Mouse (Mus musculus) C2C12 (cell line): ENCODE data around the gene Slc23a4. TPM values are rescaled to one million over a fixed set of nuclear protein-coding genes. Genes with fewer than 3 reads are reported as not detected.

ENCODE experiments used
- H3K27me3 ChIP-seq: one replicate; pipeline ENCODE4 v1.6.1; 2011; ENCODE audit not compliant: control insufficient read depth, insufficient read depth, insufficient read length
- H3K36me3 ChIP-seq: one replicate; pipeline ENCODE4 v1.6.1; 2011; ENCODE audit not compliant: control insufficient read depth, insufficient read depth
- H3K4me3 ChIP-seq: one replicate; pipeline ENCODE4 v1.5.1; 2011; ENCODE audit warnings: mild to moderate bottlenecking, control low read depth; ENCODE audit not compliant: poor library complexity, insufficient read depth, severe bottlenecking
- H3K79me2 ChIP-seq: one replicate; pipeline ENCODE4 v1.6.1; 2011; ENCODE audit not compliant: control insufficient read depth, insufficient read depth
- H3K79me3 ChIP-seq: one replicate; pipeline ENCODE4 v1.6.1; 2011; ENCODE audit warnings: low read depth, control low read depth
- H3ac ChIP-seq: one replicate; pipeline ENCODE3; 2011; ENCODE audit warnings: low read depth; ENCODE audit not compliant: control insufficient read depth, insufficient read length
- CEBPB ChIP-seq: IDR thresholded peaks from one replicate; pipeline ENCODE4 v1.6.1; 2011; ENCODE audit warnings: low read depth, mild to moderate bottlenecking, control low read depth, moderate library complexity
- CTCF ChIP-seq: IDR thresholded peaks from one replicate; pipeline ENCODE4 v1.5.1; 2011; ENCODE audit not compliant: control insufficient read depth, insufficient read depth, insufficient read length
- FOSL1 ChIP-seq: IDR thresholded peaks from one replicate; pipeline ENCODE4 v1.8.0; 2011; ENCODE audit warnings: mild to moderate bottlenecking, low read length; ENCODE audit not compliant: poor library complexity, insufficient read depth, severe bottlenecking
- MAX ChIP-seq: IDR thresholded peaks from one replicate; pipeline ENCODE4 v1.6.1; 2011; ENCODE audit warnings: mild to moderate bottlenecking, control low read depth
- MYOD1 ChIP-seq: IDR thresholded peaks from one replicate; pipeline ENCODE4 v1.6.1; 2011; ENCODE audit warnings: low read depth; ENCODE audit not compliant: control insufficient read depth, insufficient read length
- MYOG ChIP-seq: IDR thresholded peaks from one replicate; pipeline ENCODE4 v1.6.1; 2011; ENCODE audit not compliant: control insufficient read depth, insufficient read length; ENCODE audit errors: extremely low read depth
- USF1 ChIP-seq: IDR thresholded peaks from one replicate; pipeline ENCODE4 v1.6.1; 2011; ENCODE audit warnings: low read depth, mild to moderate bottlenecking, control low read depth, moderate library complexity
- long read RNA-seq, 2 experiments: library from polyadenylated mRNA; unstranded; transcript quantifications; one replicate each; pipeline ENCODE4 v2.0.0; 2019 to 2020
- polyA plus RNA-seq: library from polyadenylated mRNA; unstranded; fragments of >200 nt; fragmentation: generic; extraction: Trizol; gene quantifications from one replicate; pipeline ENCODE4 v1.2.1, GENCODE M21; 2012; ENCODE audit warnings: missing spikeins

Gene Slc23a4
- polyA plus RNA-seq, result 0.05 TPM
- long read RNA-seq, experiment 1, result 0 reads
- long read RNA-seq, experiment 2, result 0 reads

- H3K36me3 ChIP-seq, result no peaks in the 10 kb centered on the region
- no peak within 1 kb of the TSS for H3ac ChIP-seq
- no peak within 1 kb of the TSS for H3K4me3 ChIP-seq
- no peaks in the 10 kb centered on the region for H3K79me3 ChIP-seq
- TF ChIP-seq CEBPB, result no peak
- TF ChIP-seq CTCF, result no peak
- no peak for TF ChIP-seq MYOD1
- no peak for TF ChIP-seq FOSL1
- no peak for TF ChIP-seq MAX
- no peak for TF ChIP-seq USF1
- TF ChIP-seq MYOG, result no peak
- no peaks in the 10 kb centered on the region for H3K79me2 ChIP-seq
- H3K27me3 ChIP-seq, result peaks cover 4% of the 10 kb centered on the region
These were observed at the start of gene Slc23a4 for GRCm38 (mm10) chr6:34988081-34988761. TSS of gene Slc23a4 (minus strand) at chr6:34988404.

- Histone ChIP-seq H3K36me3 (no peaks in the 10 kb centered on the region), H3K27me3 (no peaks in the 10 kb centered on the region), H3K79me3 (peaks cover 3% of the 10 kb centered on the region), H3ac (no peak overlapping the region), H3K4me3 (no peak overlapping the region), H3K79me2 (no peaks in the 10 kb centered on the region)
- TF ChIP-seq MYOD1, result no peak
- no peak for TF ChIP-seq FOSL1
- TF ChIP-seq CEBPB, result no peak
- TF ChIP-seq MYOG, result no peak
- TF ChIP-seq CTCF, result no peak
- no peak for TF ChIP-seq MAX
- no peak for TF ChIP-seq USF1
These were observed 45.1 kb upstream of the Slc23a4 start for GRCm38 (mm10) chr6:35033341-35033740.

- no peaks in the 10 kb centered on the region for H3K27me3 ChIP-seq
- peaks cover 3% of the 10 kb centered on the region for H3K79me3 ChIP-seq
- TF ChIP-seq FOSL1 (no peak), MAX (no peak), MYOD1 (no peak), CEBPB (no peak), USF1 (no peak), CTCF (no peak)
These were observed 44.5 kb upstream of the Slc23a4 start for GRCm38 (mm10) chr6:35032704-35033103.

GRCm38 (mm10) chr6:35030811-35031210 lies 42.6 kb upstream of the Slc23a4 start:
- Histone ChIP-seq H3K27me3 (no peaks in the 10 kb centered on the region), H3K4me3 (no peak overlapping the region), H3K79me3 (peaks cover 3% of the 10 kb centered on the region), H3ac (no peak overlapping the region), H3K79me2 (no peaks in the 10 kb centered on the region), H3K36me3 (no peaks in the 10 kb centered on the region)
- TF ChIP-seq USF1, result no peak
- no peak for TF ChIP-seq FOSL1
- TF ChIP-seq MYOG, result no peak
- no peak for TF ChIP-seq MYOD1
- no peak for TF ChIP-seq CEBPB
- no peak for TF ChIP-seq CTCF
- TF ChIP-seq MAX, result no peak

More at GRCm38 (mm10) chr6:35032704-35033103, 44.5 kb upstream of the Slc23a4 start:
- H3K79me2 ChIP-seq, result no peaks in the 10 kb centered on the region
- H3K36me3 ChIP-seq, result no peaks in the 10 kb centered on the region
- H3ac ChIP-seq, result no peak overlapping the region
- H3K4me3 ChIP-seq, result no peak overlapping the region

GRCm38 (mm10) chr6:35030226-35030625 lies 42.0 kb upstream of the Slc23a4 start:
- Histone ChIP-seq H3K27me3 (no peaks in the 10 kb centered on the region), H3K4me3 (no peak overlapping the region), H3ac (no peak overlapping the region), H3K79me2 (no peaks in the 10 kb centered on the region), H3K79me3 (peaks cover 3% of the 10 kb centered on the region), H3K36me3 (no peaks in the 10 kb centered on the region)
- TF ChIP-seq MAX, result no peak

- Histone ChIP-seq H3K79me3 (no peaks in the 10 kb centered on the region), H3K79me2 (no peaks in the 10 kb centered on the region), H3K36me3 (no peaks in the 10 kb centered on the region), H3K27me3 (no peaks in the 10 kb centered on the region), H3K4me3 (no peak overlapping the region), H3ac (no peak overlapping the region)
- TF ChIP-seq CTCF (no peak), MYOD1 (no peak), USF1 (no peak)
These were observed 39.8 kb upstream of the Slc23a4 start for GRCm38 (mm10) chr6:35028023-35028422.
